Mouse (Mus musculus): Measurements from ENCODE around the gene Sox30.

Gene Sox30

GRCm38 (mm10) chr11:45979946-45980892 is at the start of gene Sox30:
Sox30 (plus strand) TSS chr11:45980310.
- DNase-seq (ENCODE audit: low read depth, low spot score), result no peak

GRCm38 (mm10) chr11:45932771-45933170 is 47.3 kb upstream of the Sox30 start:
- no peak for DNase-seq (ENCODE audit: low read depth, low spot score)

GRCm38 (mm10) chr11:45937478-45937877 is 42.6 kb upstream of the Sox30 start:
- DNase-seq (ENCODE audit: low read depth, low spot score), result no peak

- no peak for DNase-seq (ENCODE audit: low read depth, low spot score)
Observed at GRCm38 (mm10) chr11:45938917-45939316, 41.2 kb upstream of the Sox30 start.

- no peak for DNase-seq (ENCODE audit: low read depth, low spot score)
Observed at GRCm38 (mm10) chr11:45942281-45942680, 37.8 kb upstream of the Sox30 start.

- no peak for DNase-seq (ENCODE audit: low read depth, low spot score)
Observed at GRCm38 (mm10) chr11:45943108-45943705, 36.9 kb upstream of the Sox30 start.

- no peak for DNase-seq (ENCODE audit: low read depth, low spot score)
Observed at GRCm38 (mm10) chr11:45943891-45944642, 36.0 kb upstream of the Sox30 start.

- peak; percentile 90 for DNase-seq (ENCODE audit: low read depth, low spot score)
Observed at GRCm38 (mm10) chr11:45944643-45945156, 35.4 kb upstream of the Sox30 start, which contains the start of gene Lsm11. Lsm11 (minus strand) TSS chr11:45944935.

GRCm38 (mm10) chr11:45946796-45947195 is 33.3 kb upstream of the Sox30 start:
- no peak for DNase-seq (ENCODE audit: low read depth, low spot score)

GRCm38 (mm10) chr11:45947491-45947890 is 32.6 kb upstream of the Sox30 start:
- DNase-seq (ENCODE audit: low read depth, low spot score), result no peak

- DNase-seq (ENCODE audit: low read depth, low spot score), result peak; percentile 91
Observed at GRCm38 (mm10) chr11:45955127-45955627, 24.9 kb upstream of the Sox30 start, which contains the start of gene Thg1l. Thg1l (minus strand) TSS chr11:45955494.

GRCm38 (mm10) chr11:45959598-45959997 is 20.5 kb upstream of the Sox30 start:
- no peak for DNase-seq (ENCODE audit: low read depth, low spot score)

GRCm38 (mm10) chr11:45960003-45960402 is 20.1 kb upstream of the Sox30 start:
- DNase-seq (ENCODE audit: low read depth, low spot score), result no peak

- peak; percentile 64 for DNase-seq (ENCODE audit: low read depth, low spot score)
Observed at GRCm38 (mm10) chr11:45966896-45967295, 13.2 kb upstream of the Sox30 start.

GRCm38 (mm10) chr11:45968466-45968865 is 11.6 kb upstream of the Sox30 start:
- DNase-seq (ENCODE audit: low read depth, low spot score), result no peak

GRCm38 (mm10) chr11:45973635-45974034 is 6.5 kb upstream of the Sox30 start:
- DNase-seq (ENCODE audit: low read depth, low spot score), result no peak

GRCm38 (mm10) chr11:45974466-45974865 is 5.6 kb upstream of the Sox30 start:
- DNase-seq (ENCODE audit: low read depth, low spot score), result no peak

GRCm38 (mm10) chr11:45976061-45976460 is 4.0 kb upstream of the Sox30 start:
- DNase-seq (ENCODE audit: low read depth, low spot score), result no peak

GRCm38 (mm10) chr11:45980893-45981253 is 763 bp downstream of the Sox30 start:
- no peak for DNase-seq (ENCODE audit: low read depth, low spot score)

GRCm38 (mm10) chr11:45991604-45992003 is 11.5 kb downstream of the Sox30 start:
- no peak for DNase-seq (ENCODE audit: low read depth, low spot score)

- DNase-seq (ENCODE audit: low read depth, low spot score), result no peak
Observed at GRCm38 (mm10) chr11:45992087-45992486, 12.0 kb downstream of the Sox30 start.

GRCm38 (mm10) chr11:46016061-46016460 is 36.0 kb downstream of the Sox30 start:
- peak; percentile 43 for DNase-seq (ENCODE audit: low read depth, low spot score)

Measured in retina, adult 2 months (tissue).